Mouse (Mus musculus) CH12.LX (cell line): Measurements from ENCODE around the gene Nr1h5.

Experiments
- CTCF ChIP-seq, 2 experiments: IDR thresholded peaks in 1 of 2; conservative IDR thresholded peaks in 1 of 2; 2 replicates each; pipeline ENCODE4 v1.5.1; 2011 to 2012; ENCODE audit warnings: low read depth in 2 of 2, low read length in 2 of 2, improper control_type of control experiment in 1 of 2, inconsistent platforms in 1 of 2, mild to moderate bottlenecking in 1 of 2, moderate library complexity in 1 of 2
- ELF1 ChIP-seq: IDR thresholded peaks from 2 replicates; pipeline ENCODE4 v1.6.1; 2014; ENCODE audit warnings: low read depth, mild to moderate bottlenecking, inconsistent platforms, low read length, improper control_type of control experiment
- ETS1 ChIP-seq: conservative IDR thresholded peaks from 2 replicates; pipeline ENCODE4 v1.6.1; 2012; ENCODE audit warnings: low read depth, mild to moderate bottlenecking, inconsistent platforms, low read length, improper control_type of control experiment, moderate library complexity
- MAZ ChIP-seq: IDR thresholded peaks from 2 replicates; pipeline ENCODE4 v1.6.1; 2012; ENCODE audit warnings: low read depth, mild to moderate bottlenecking, inconsistent platforms, low read length, improper control_type of control experiment, moderate library complexity
- MXI1 ChIP-seq: IDR thresholded peaks from 2 replicates; pipeline ENCODE4 v1.6.1; 2011; ENCODE audit warnings: mild to moderate bottlenecking, low read depth, low read length, improper control_type of control experiment
- POLR2A ChIP-seq: IDR thresholded peaks from 2 replicates; pipeline ENCODE4 v1.6.1; 2011; ENCODE audit warnings: low read depth, mild to moderate bottlenecking, improper control_type of control experiment, low read length
- POLR2AphosphoS2 ChIP-seq: IDR thresholded peaks from 2 replicates; pipeline ENCODE4 v1.6.1; 2011; ENCODE audit warnings: low read depth, low read length, improper control_type of control experiment
- SMC3 ChIP-seq: IDR thresholded peaks from 2 replicates; pipeline ENCODE4 v1.6.1; 2011; ENCODE audit warnings: low read depth, low read length, improper control_type of control experiment
- TCF12 ChIP-seq: IDR thresholded peaks from 2 replicates; pipeline ENCODE4 v1.6.1; 2014; ENCODE audit warnings: low read depth, mild to moderate bottlenecking, inconsistent platforms, low read length, improper control_type of control experiment
- USF1 ChIP-seq: IDR thresholded peaks from 2 replicates; pipeline ENCODE4 v1.6.1; 2014; ENCODE audit warnings: low read depth, mild to moderate bottlenecking, inconsistent platforms, low read length, improper control_type of control experiment
- ZC3H11A ChIP-seq: IDR thresholded peaks from 2 replicates; pipeline ENCODE4 v1.6.1; 2012; ENCODE audit warnings: low read depth, mild to moderate bottlenecking, inconsistent platforms, low read length, improper control_type of control experiment

- TF ChIP-seq USF1 (no peak), POLR2A (no peak), SMC3 (no peak), TCF12 (no peak), CTCF (conservative IDR thresholded peaks at IDR 0.05 in 1 of 2, IDR thresholded peaks at IDR 0.05 in 1 of 2; ENCODE audit: low read depth in 2 of 2, low read length in 2 of 2) (no peak), MAZ (no peak), MXI1 (no peak), POLR2AphosphoS2 (no peak), ETS1 (no peak), ZC3H11A (no peak), ELF1 (no peak)
These were observed 9.5 kb downstream of the Nr1h5 start for GRCm38 (mm10) chr3:102954476-102954875.
